Mouse (Mus musculus) stomach, postnatal 0 days (tissue): ENCODE results near the gene Sycn. TPM values are rescaled to one million over a fixed set of nuclear protein-coding genes. Genes with fewer than 3 reads are reported as not detected.
"Not testable (repeated sequence)": the region's sequence is repeated elsewhere in the genome, so short reads cannot be mapped to it uniquely, and the experiment has no call there.

Experiments used
- ATAC-seq: fragments of 200-750 bp; cut with Nextera tagmentation; 2 replicates; pipeline ENCODE4 v1.8.0; 2017; ENCODE audit not compliant: low FRiP score, low TSS enrichment
- DNase-seq: peaks from one replicate; pipeline ENCODE4 v3.0.0-alpha.2; 2016; ENCODE audit warnings: low spot score
- H3K27ac ChIP-seq: fragments of 300-500 bp; sonication (generic); replicated peaks from 2 replicates; pipeline ENCODE4 v1.5.1; 2014; ENCODE audit warnings: mild to moderate bottlenecking, control low read depth
- H3K27me3 ChIP-seq: fragments of 300-500 bp; sonication (generic); 2 replicates; pipeline ENCODE4 v1.6.1; 2014; ENCODE audit warnings: low read length; ENCODE audit not compliant: control insufficient read depth, insufficient read depth
- H3K36me3 ChIP-seq: fragments of 300-500 bp; sonication (generic); 2 replicates; pipeline ENCODE4 v1.6.1; 2014; ENCODE audit warnings: low read length, mixed read lengths; ENCODE audit not compliant: control insufficient read depth, insufficient read depth
- H3K4me1 ChIP-seq: fragments of 300-500 bp; sonication (generic); replicated peaks from 2 replicates; pipeline ENCODE4 v1.6.1; 2014; ENCODE audit warnings: antibody characterized with exemption; ENCODE audit not compliant: control insufficient read depth, insufficient read depth
- H3K4me2 ChIP-seq: fragments of 300-500 bp; sonication (generic); replicated peaks from 2 replicates; pipeline ENCODE4 v1.6.1; 2014; ENCODE audit warnings: low read depth, mild to moderate bottlenecking, control low read depth, moderate library complexity
- H3K4me3 ChIP-seq: fragments of 300-500 bp; sonication (generic); 2 replicates; pipeline ENCODE4 v1.5.1; 2014; ENCODE audit warnings: low read depth, low read length, control low read depth
- H3K9ac ChIP-seq: fragments of 300-500 bp; sonication (generic); 2 replicates; pipeline ENCODE4 v1.6.1; 2014; ENCODE audit warnings: mild to moderate bottlenecking, low read length, control low read depth, mixed read lengths
- H3K9me3 ChIP-seq: fragments of 300-500 bp; sonication (generic); 2 replicates; pipeline ENCODE4 v1.6.1; 2016; ENCODE audit warnings: low read length; ENCODE audit not compliant: control insufficient read depth
- CTCF ChIP-seq: IDR thresholded peaks from 2 replicates; pipeline ENCODE4 v1.5.1; 2016; ENCODE audit warnings: antibody characterized with exemption, low read depth, mild to moderate bottlenecking, moderate library complexity
- EP300 ChIP-seq: optimal IDR thresholded peaks from 2 replicates; pipeline ENCODE3; 2016; ENCODE audit warnings: antibody characterized with exemption
- WGBS: fragments of 180-500 bp; shearing (Covaris S2); extraction: QIAGEN DNeasy Blood & Tissue Kit; methylation state at CpG from one replicate; pipeline ENCODE4 v1.1.7; 2014; 5-methylcytosine and 5-hydroxymethylcytosine counted together
- polyA plus RNA-seq: library from polyadenylated mRNA; unstranded; fragments of >200 nt; fragmentation: Nextera tagmentation; extraction: Ambion mirVana; gene quantifications from 2 replicates; pipeline ENCODE4 v1.2.1, GENCODE M21; 2015

The Sycn gene
- polyA plus RNA-seq: 87.1 and 87.6 TPM in 2 replicates

DNA sequence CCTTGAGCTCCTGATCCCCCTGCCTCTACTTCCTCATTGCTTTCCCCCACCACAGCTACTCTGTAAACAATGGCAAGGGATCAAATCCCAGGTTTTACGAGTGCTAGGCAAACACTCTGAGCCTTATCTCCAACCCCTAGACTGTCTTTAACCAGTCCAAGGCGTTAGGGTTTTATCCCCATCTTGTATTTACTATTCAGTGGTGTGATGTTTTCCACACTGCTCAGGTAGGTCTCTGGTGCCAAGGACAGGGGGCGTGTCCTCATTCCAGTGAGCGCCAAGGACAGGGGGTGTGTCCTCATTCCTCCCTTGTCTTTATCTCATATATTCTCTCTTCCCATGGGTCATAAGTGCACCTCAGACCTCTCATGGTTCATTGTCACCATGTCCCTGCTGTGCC is at the start of gene Sycn:
Gene Sycn, plus strand, starts transcription at position 360 of the 400 bp plus-strand sequence.
- TF ChIP-seq EP300 (no peak), CTCF (no peak)
- no peak for DNase-seq
- ATAC-seq: peak; percentile 45; the same call in 1 of the 2 replicates

GRCm38 (mm10) chr7:28490903-28491302 is 49.8 kb upstream of the Sycn start:
- DNase-seq: peak; percentile 15
- Histone ChIP-seq H3K9me3 (no peaks in the 10 kb centered on the region), H3K36me3 (no peaks in the 10 kb centered on the region), H3K27me3 (no peaks in the 10 kb centered on the region), H3K4me1 (peaks cover 3% of the 10 kb centered on the region; the same call in 1 of the 2 replicates), H3K9ac (no peak overlapping the region), H3K4me3 (no peak overlapping the region), H3K4me2 (no peak overlapping the region), H3K27ac (no peak overlapping the region)
- 39% methylated on average over 14 of the region's 14 CpGs for WGBS
- no peak for ATAC-seq
- TF ChIP-seq EP300 (no peak), CTCF (no peak)

More for the DNA sequence above, at the start of gene Sycn:
- no peaks in the 10 kb centered on the region for H3K4me1 ChIP-seq
- no peak within 1 kb of the TSS for H3K4me2 ChIP-seq
- H3K9me3 ChIP-seq: no peaks in the 10 kb centered on the region
- no peaks in the 10 kb centered on the region for H3K36me3 ChIP-seq
- no peak within 1 kb of the TSS for H3K4me3 ChIP-seq
- H3K9ac ChIP-seq: no peak within 1 kb of the TSS
- H3K27ac ChIP-seq: no peak within 1 kb of the TSS
- 45% methylated on average over 4 of the region's 4 CpGs for WGBS
- no peaks in the 10 kb centered on the region for H3K27me3 ChIP-seq

DNA sequence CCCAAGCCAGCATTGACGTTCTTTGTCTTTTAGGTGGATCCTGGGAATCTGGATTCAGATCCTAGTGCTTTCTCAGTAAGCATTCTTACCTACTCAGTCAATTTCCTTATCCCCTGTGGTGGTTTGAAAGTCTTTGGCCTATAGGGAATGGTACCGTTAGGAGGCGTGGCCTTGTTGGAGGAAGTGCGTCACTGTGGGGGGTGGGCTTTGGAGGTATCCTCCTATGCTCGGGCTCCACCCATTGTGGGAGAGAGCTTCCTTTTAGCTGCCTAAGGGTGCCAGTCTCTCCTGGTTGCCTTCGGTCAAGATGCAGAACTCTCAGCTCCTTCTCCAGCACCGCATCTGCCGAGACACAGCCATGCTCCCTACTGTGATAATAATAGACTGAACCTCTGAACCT is 48.4 kb upstream of the Sycn start:
- no peak for ATAC-seq
- no peaks in the 10 kb centered on the region for H3K9me3 ChIP-seq
- H3K4me1 ChIP-seq: peaks cover 3% of the 10 kb centered on the region; the same call in 1 of the 2 replicates
- H3K27ac ChIP-seq: no peak overlapping the region
- no peak for DNase-seq
- 85% methylated on average over 8 of the region's 8 CpGs for WGBS
- H3K27me3 ChIP-seq: no peaks in the 10 kb centered on the region
- H3K4me3 ChIP-seq: no peak overlapping the region
- no peaks in the 10 kb centered on the region for H3K36me3 ChIP-seq
- TF ChIP-seq CTCF (no peak), EP300 (no peak)
- no peak overlapping the region for H3K9ac ChIP-seq
- no peak overlapping the region for H3K4me2 ChIP-seq

- Histone ChIP-seq H3K4me1 (no peaks in the 10 kb centered on the region), H3K4me2 (no peak overlapping the region), H3K9me3 (no peaks in the 10 kb centered on the region), H3K4me3 (no peak overlapping the region), H3K27ac (no peak overlapping the region), H3K36me3 (no peaks in the 10 kb centered on the region), H3K9ac (no peak overlapping the region), H3K27me3 (no peaks in the 10 kb centered on the region)
- WGBS: 70% methylated on average over 11 of the region's 11 CpGs
- TF ChIP-seq CTCF (no peak), EP300 (no peak)
- no peak for ATAC-seq
- DNase-seq: no peak
Measured at GRCm38 (mm10) chr7:28495426-28495825, 45.3 kb upstream of the Sycn start.

- Histone ChIP-seq H3K4me1 (no peaks in the 10 kb centered on the region), H3K4me2 (no peak overlapping the region), H3K4me3 (no peak overlapping the region), H3K27me3 (no peaks in the 10 kb centered on the region), H3K9me3 (no peaks in the 10 kb centered on the region), H3K27ac (no peak overlapping the region), H3K9ac (no peak overlapping the region), H3K36me3 (no peaks in the 10 kb centered on the region)
- WGBS: 1% methylated on average over 5 of the region's 5 CpGs
- no peak for ATAC-seq
- peak; percentile 51 for DNase-seq
- TF ChIP-seq EP300: no peak
- TF ChIP-seq CTCF: no peak
Measured at GRCm38 (mm10) chr7:28505585-28505984, 35.1 kb upstream of the Sycn start.

DNA sequence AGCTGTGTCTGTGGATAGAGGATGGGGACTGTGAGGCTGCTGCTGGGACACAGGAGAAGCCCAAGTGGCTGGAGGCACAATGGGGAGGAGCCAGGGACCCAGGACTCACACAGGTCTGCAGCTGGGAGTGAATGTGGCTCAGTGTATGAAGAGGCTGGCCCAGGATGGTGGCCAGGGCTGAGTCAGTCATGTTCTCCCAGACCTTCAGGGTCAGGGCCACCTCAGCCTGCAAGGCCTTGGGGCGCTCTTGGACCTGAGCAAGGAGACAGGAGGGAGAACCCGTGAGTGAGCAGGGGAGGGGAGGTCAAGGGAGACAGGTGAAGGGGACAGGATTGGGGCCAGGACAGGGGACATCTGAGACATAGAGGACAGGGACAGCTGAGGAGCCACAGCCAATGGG is 31.6 kb upstream of the Sycn start:
- H3K4me2 ChIP-seq, H3K4me1 ChIP-seq, H3K27me3 ChIP-seq, H3K9me3 ChIP-seq, H3K9ac ChIP-seq, H3K27ac ChIP-seq, DNase-seq, H3K36me3 ChIP-seq, H3K4me3 ChIP-seq: not testable (repeated sequence)
- WGBS: 94% methylated on average over 2 of the region's 2 CpGs
- 0 out of 2 replicates have a peak, but pooled peaks have one; percentile 24 for ATAC-seq

DNA sequence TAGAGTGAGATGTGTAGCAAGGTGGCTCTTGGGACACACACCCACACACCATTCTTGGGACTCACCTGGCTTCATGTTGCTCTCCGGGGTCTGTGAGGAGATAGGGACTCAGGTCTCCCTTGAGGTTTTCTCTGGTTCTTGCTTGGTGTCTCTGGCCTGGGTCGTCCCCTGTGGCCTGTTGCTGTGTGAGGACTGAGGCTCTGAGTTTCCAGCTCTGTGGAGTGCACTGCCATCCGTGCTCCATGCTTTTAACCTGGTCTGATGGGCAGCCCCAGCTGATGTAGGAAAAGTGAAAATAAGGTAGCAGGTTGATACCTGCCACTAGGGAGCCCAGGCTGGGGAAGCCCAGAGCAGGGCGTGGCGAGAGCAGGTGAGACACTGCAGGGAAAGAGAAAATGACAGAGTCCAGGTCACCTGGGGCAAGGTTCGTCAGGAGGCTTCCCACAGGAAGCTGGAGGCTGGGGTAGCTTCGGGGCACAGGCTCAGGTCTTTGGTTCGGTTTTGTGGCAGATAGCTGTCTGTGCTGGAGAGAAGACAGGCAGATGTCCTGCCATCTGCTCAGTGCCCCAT is 30.2 kb upstream of the Sycn start, which contains the start of gene Ifnl2:
Gene Ifnl2, minus strand, starts transcription at position 51 of the 570 bp plus-strand sequence.
- not testable (repeated sequence) for H3K4me3 ChIP-seq, DNase-seq, H3K4me1 ChIP-seq, H3K36me3 ChIP-seq, ATAC-seq, H3K27ac ChIP-seq, H3K27me3 ChIP-seq, H3K4me2 ChIP-seq, H3K9ac ChIP-seq, H3K9me3 ChIP-seq
- 44% methylated on average over 8 of the region's 8 CpGs for WGBS
